Mouse (Mus musculus) brain, embryonic 14.5 days (tissue): ENCODE results near the gene Psmb10. TPM values are rescaled to one million over a fixed set of nuclear protein-coding genes. Genes with fewer than 3 reads are reported as not detected.
A peak's percentile ranks its signal among the peaks of the same experiment; 100 is the strongest.

ENCODE experiments used
- DNase-seq: peaks from one replicate; pipeline ENCODE4 v3.0.0-alpha.2; 2011; ENCODE audit warnings: low read depth
- CTCF ChIP-seq: fragments of 200-500 bp; IDR thresholded peaks from 2 replicates; pipeline ENCODE4 v1.5.1; 2012; ENCODE audit warnings: inconsistent platforms, mild to moderate bottlenecking, moderate library complexity, borderline replicate concordance; ENCODE audit not compliant: insufficient read depth, insufficient read length; ENCODE audit errors: extremely low read depth
- POLR2A ChIP-seq: fragments of 200-500 bp; IDR thresholded peaks from 2 replicates; pipeline ENCODE4 v1.6.1; 2012; ENCODE audit warnings: mild to moderate bottlenecking, inconsistent platforms, borderline replicate concordance; ENCODE audit not compliant: poor library complexity, insufficient read depth, insufficient read length, severe bottlenecking; ENCODE audit errors: extremely low read depth
- polyA plus RNA-seq: library from polyadenylated mRNA; depleted of rRNA; stranded (reverse); fragments of >200 nt; gene quantifications from 2 replicates; pipeline ENCODE4 v1.2.3, GENCODE M21; 2012; rRNA removed

Psmb10 gene
- polyA plus RNA-seq, 1 experiment: 51.6 TPM

- peak; percentile 47; the same call in 1 of the 2 replicates for TF ChIP-seq CTCF
- TF ChIP-seq POLR2A: no peak
- peak; percentile 50 for DNase-seq
These were observed 45.8 kb downstream of the Psmb10 start for GRCm38 (mm10) chr8:105892432-105892831.

- TF ChIP-seq CTCF: no peak
- DNase-seq: no peak
These were observed 47.4 kb downstream of the Psmb10 start for GRCm38 (mm10) chr8:105890870-105891269.

- no peak for TF ChIP-seq POLR2A
- no peak for TF ChIP-seq CTCF
- no peak for DNase-seq
These were observed 48.3 kb downstream of the Psmb10 start for GRCm38 (mm10) chr8:105889756-105890465.

Other genes starting within 250 kb of the Psmb10 start
- gene Acd, start 237.3 kb downstream of the Psmb10 start, polyA plus RNA-seq: 62.5 and 79.9 TPM in 2 replicates
- gene Pard6a, start 237.3 kb downstream of the Psmb10 start, polyA plus RNA-seq: 40.7 and 59.2 TPM in 2 replicates
- not detected in 2 replicates for gene 4933405L10Rik, start 230.8 kb downstream of the Psmb10 start, polyA plus RNA-seq
- 19.9 and 32.7 TPM in 2 replicates for gene Enkd1, start 230.2 kb downstream of the Psmb10 start, polyA plus RNA-seq
- gene Gfod2, start 179.8 kb downstream of the Psmb10 start, polyA plus RNA-seq: 56.1 and 62.6 TPM in 2 replicates
- gene Ranbp10, start 111.1 kb downstream of the Psmb10 start, polyA plus RNA-seq: 35.7 and 39.7 TPM in 2 replicates
- gene Tsnaxip1, start 110.7 kb downstream of the Psmb10 start, polyA plus RNA-seq: 0.37 and 0.54 TPM in 2 replicates
- gene Cenpt, start 85.2 kb downstream of the Psmb10 start, polyA plus RNA-seq: 83.0 and 109 TPM in 2 replicates
- gene Thap11, start 83.3 kb downstream of the Psmb10 start, polyA plus RNA-seq: 61.3 and 78.5 TPM in 2 replicates
- 190 and 196 TPM in 2 replicates for gene Nutf2, start 77.9 kb downstream of the Psmb10 start, polyA plus RNA-seq
- gene Edc4, start 57.6 kb downstream of the Psmb10 start, polyA plus RNA-seq: 80.3 and 85.4 TPM in 2 replicates
- 0.90 and 1.6 TPM in 2 replicates for gene Nrn1l, start 44.9 kb downstream of the Psmb10 start, polyA plus RNA-seq
- gene Pskh1, start 38.0 kb downstream of the Psmb10 start, polyA plus RNA-seq: 23.6 and 26.8 TPM in 2 replicates
- gene Ctrl, start 4.6 kb downstream of the Psmb10 start, polyA plus RNA-seq: 7.8 and 10.2 TPM in 2 replicates
- gene Lcat, start 4.9 kb upstream of the Psmb10 start, polyA plus RNA-seq: 2.0 and 2.3 TPM in 2 replicates
- gene Slc12a4, start 27.7 kb upstream of the Psmb10 start, polyA plus RNA-seq: 15.2 and 17.0 TPM in 2 replicates
- gene Dpep3, start 41.0 kb upstream of the Psmb10 start, polyA plus RNA-seq: not detected in 2 replicates
- gene Dus2, start 52.9 kb upstream of the Psmb10 start, polyA plus RNA-seq: 22.9 and 24.4 TPM in 2 replicates
- gene Dpep2nb, start 67.5 kb upstream of the Psmb10 start, polyA plus RNA-seq: not detected in 2 replicates
- gene Ddx28, start 73.4 kb upstream of the Psmb10 start, polyA plus RNA-seq: 16.5 and 17.8 TPM in 2 replicates
- 11.1 and 13.1 TPM in 2 replicates for gene Nfatc3, start 120.4 kb upstream of the Psmb10 start, polyA plus RNA-seq
- gene Esrp2, start 198.5 kb upstream of the Psmb10 start, polyA plus RNA-seq: 1.3 and 1.5 TPM in 2 replicates
- 12.7 and 16.1 TPM in 2 replicates for gene Pla2g15, start 212.0 kb upstream of the Psmb10 start, polyA plus RNA-seq
- gene Slc7a6, start 230.4 kb upstream of the Psmb10 start, polyA plus RNA-seq: 56.7 and 65.4 TPM in 2 replicates